Mouse (Mus musculus) small intestine, adult 2 months (tissue): Measurements from ENCODE around the gene A630001G21Rik.

ENCODE experiments used
- CTCF ChIP-seq: fragments of 200-500 bp; IDR thresholded peaks from 2 replicates; pipeline ENCODE4 v1.5.1; 2012; ENCODE audit warnings: low read depth, mild to moderate bottlenecking, control low read depth, inconsistent platforms, low read length, moderate library complexity, mixed read lengths; ENCODE audit not compliant: insufficient replicate concordance, insufficient read length; ENCODE audit errors: extremely low read depth
- POLR2A ChIP-seq: fragments of 200-500 bp; IDR thresholded peaks from 2 replicates; pipeline ENCODE4 v1.6.1; 2012; ENCODE audit warnings: low read depth, mild to moderate bottlenecking, control low read depth, inconsistent platforms, low read length, moderate library complexity

- TF ChIP-seq POLR2A (no peak), CTCF (no peak)
Measured at GRCm38 (mm10) chr1:85742333-85742732, 36.1 kb downstream of the A630001G21Rik start.
